Mouse (Mus musculus): ENCODE measurements around the gene Bcl2l13. TPM values are rescaled to one million over a fixed set of nuclear protein-coding genes. Genes with fewer than 3 reads are reported as not detected.

The Bcl2l13 gene
- total RNA-seq, 1 experiment = 19.5 TPM

GRCm38 (mm10) chr6:120871286-120871685 lies 35.3 kb downstream of the Bcl2l13 start:
- H3K27ac ChIP-seq (ENCODE audit: insufficient read depth, low read depth, low read length, poor library complexity, severe bottlenecking) = no peak overlapping the region
- no peak for DNase-seq (ENCODE audit: low read depth, low spot score)
- H3K9ac ChIP-seq (ENCODE audit: insufficient read depth, low read depth, low read length, poor library complexity, severe bottlenecking) = no peak overlapping the region
- no peaks in the 10 kb centered on the region for H3K9me3 ChIP-seq (ENCODE audit: control insufficient read depth, insufficient read depth, low read depth, low read length)
- TF ChIP-seq ZC3H11A (IDR thresholded peaks at IDR 0.05; ENCODE audit: borderline replicate concordance, low read depth, low read length) = no peak
- TF ChIP-seq CHD2 (IDR thresholded peaks at IDR 0.05; ENCODE audit: low read depth, low read length) = no peak
- TF ChIP-seq MAFK (IDR thresholded peaks at IDR 0.05; ENCODE audit: insufficient read depth, low read depth, low read length) = no peak
- TF ChIP-seq HCFC1 (IDR thresholded peaks at IDR 0.05; ENCODE audit: borderline replicate concordance, insufficient read depth, low read length) = no peak
- no peak for TF ChIP-seq ZNF384 (IDR thresholded peaks at IDR 0.05; ENCODE audit: low read depth, low read length)
- H3K4me3 ChIP-seq (ENCODE audit: insufficient read depth in 1 of 2, low read depth in 1 of 2, low read length in 2 of 2, poor library complexity in 1 of 2, severe bottlenecking in 1 of 2) = no peak overlapping the region
- no peaks in the 10 kb centered on the region for H3K36me3 ChIP-seq (ENCODE audit: control insufficient read depth, insufficient read depth, low read length, poor library complexity, severe bottlenecking)
- in situ Hi-C loops (cut with MboI; ENCODE audit: low sequenced_read_pairs in 2 of 2, unreplicated experiment in 2 of 2) = no loop called here
- H3K4me1 ChIP-seq (ENCODE audit: control insufficient read depth in 2 of 2, insufficient read depth in 2 of 2, low read length in 2 of 2, poor library complexity in 1 of 2) = no peaks in the 10 kb centered on the region

- no peaks in the 10 kb centered on the region for H3K4me1 ChIP-seq (ENCODE audit: control insufficient read depth in 2 of 2, insufficient read depth in 2 of 2, low read length in 2 of 2, poor library complexity in 1 of 2)
- H3K27ac ChIP-seq (ENCODE audit: insufficient read depth, low read depth, low read length, poor library complexity, severe bottlenecking) = no peak overlapping the region
- no peak for DNase-seq (ENCODE audit: low read depth, low spot score)
- no peaks in the 10 kb centered on the region for H3K9me3 ChIP-seq (ENCODE audit: control insufficient read depth, insufficient read depth, low read depth, low read length)
- TF ChIP-seq HCFC1 (IDR thresholded peaks at IDR 0.05; ENCODE audit: borderline replicate concordance, insufficient read depth, low read length) (no peak), CHD2 (IDR thresholded peaks at IDR 0.05; ENCODE audit: low read depth, low read length) (no peak)
- in situ Hi-C loops (cut with MboI; ENCODE audit: low sequenced_read_pairs in 2 of 2, unreplicated experiment in 2 of 2) = no loop called here
- H3K4me3 ChIP-seq (ENCODE audit: insufficient read depth in 1 of 2, low read depth in 1 of 2, low read length in 2 of 2, poor library complexity in 1 of 2, severe bottlenecking in 1 of 2) = no peak overlapping the region
- no peak overlapping the region for H3K9ac ChIP-seq (ENCODE audit: insufficient read depth, low read depth, low read length, poor library complexity, severe bottlenecking)
- no peaks in the 10 kb centered on the region for H3K36me3 ChIP-seq (ENCODE audit: control insufficient read depth, insufficient read depth, low read length, poor library complexity, severe bottlenecking)
Measured at GRCm38 (mm10) chr6:120873874-120874273, 37.9 kb downstream of the Bcl2l13 start.

- Histone ChIP-seq H3K4me1 (ENCODE audit: control insufficient read depth in 2 of 2, insufficient read depth in 2 of 2, low read length in 2 of 2, poor library complexity in 1 of 2) (no peaks in the 10 kb centered on the region), H3K27ac (ENCODE audit: insufficient read depth, low read depth, low read length, poor library complexity, severe bottlenecking) (no peak overlapping the region), H3K36me3 (ENCODE audit: control insufficient read depth, insufficient read depth, low read length, poor library complexity, severe bottlenecking) (peaks cover 2% of the 10 kb centered on the region; the same call in 1 of the 2 replicates), H3K9ac (ENCODE audit: insufficient read depth, low read depth, low read length, poor library complexity, severe bottlenecking) (no peak overlapping the region), H3K4me3 (ENCODE audit: insufficient read depth in 1 of 2, low read depth in 1 of 2, low read length in 2 of 2, poor library complexity in 1 of 2, severe bottlenecking in 1 of 2) (no peak overlapping the region), H3K9me3 (ENCODE audit: control insufficient read depth, insufficient read depth, low read depth, low read length) (no peaks in the 10 kb centered on the region)
- in situ Hi-C loops (cut with MboI; ENCODE audit: low sequenced_read_pairs in 2 of 2, unreplicated experiment in 2 of 2) = no loop called here
- DNase-seq (ENCODE audit: low read depth, low spot score) = no peak
- no peak for TF ChIP-seq ZC3H11A (IDR thresholded peaks at IDR 0.05; ENCODE audit: borderline replicate concordance, low read depth, low read length)
- TF ChIP-seq HCFC1 (IDR thresholded peaks at IDR 0.05; ENCODE audit: borderline replicate concordance, insufficient read depth, low read length) = no peak
- TF ChIP-seq CHD2 (IDR thresholded peaks at IDR 0.05; ENCODE audit: low read depth, low read length) = no peak
- TF ChIP-seq ZNF384 (IDR thresholded peaks at IDR 0.05; ENCODE audit: low read depth, low read length) = no peak
Measured at GRCm38 (mm10) chr6:120879046-120879445, 43.0 kb downstream of the Bcl2l13 start.

- Histone ChIP-seq H3K27ac (ENCODE audit: insufficient read depth, low read depth, low read length, poor library complexity, severe bottlenecking) (no peak overlapping the region), H3K9me3 (ENCODE audit: control insufficient read depth, insufficient read depth, low read depth, low read length) (no peaks in the 10 kb centered on the region), H3K4me3 (ENCODE audit: insufficient read depth in 1 of 2, low read depth in 1 of 2, low read length in 2 of 2, poor library complexity in 1 of 2, severe bottlenecking in 1 of 2) (no peak overlapping the region), H3K9ac (ENCODE audit: insufficient read depth, low read depth, low read length, poor library complexity, severe bottlenecking) (no peak overlapping the region), H3K4me1 (ENCODE audit: control insufficient read depth in 2 of 2, insufficient read depth in 2 of 2, low read length in 2 of 2, poor library complexity in 1 of 2) (peaks cover 0 to 2% of the 10 kb centered on the region in 2 experiments; a peak in 1 of 4 replicates), H3K36me3 (ENCODE audit: control insufficient read depth, insufficient read depth, low read length, poor library complexity, severe bottlenecking) (peaks cover 16% of the 10 kb centered on the region)
- TF ChIP-seq ZNF384 (IDR thresholded peaks at IDR 0.05; ENCODE audit: low read depth, low read length) = no peak
- no peak for TF ChIP-seq ZC3H11A (IDR thresholded peaks at IDR 0.05; ENCODE audit: borderline replicate concordance, low read depth, low read length)
- TF ChIP-seq MAFK (IDR thresholded peaks at IDR 0.05; ENCODE audit: insufficient read depth, low read depth, low read length) = no peak
- TF ChIP-seq HCFC1 (IDR thresholded peaks at IDR 0.05; ENCODE audit: borderline replicate concordance, insufficient read depth, low read length) = no peak
- TF ChIP-seq CHD2 (IDR thresholded peaks at IDR 0.05; ENCODE audit: low read depth, low read length) = no peak
- in situ Hi-C loops (cut with MboI; ENCODE audit: low sequenced_read_pairs in 2 of 2, unreplicated experiment in 2 of 2) = no loop called here
- no peak for DNase-seq (ENCODE audit: low read depth, low spot score)
Measured at GRCm38 (mm10) chr6:120884436-120884835, 48.4 kb downstream of the Bcl2l13 start.

- Histone ChIP-seq H3K27ac (ENCODE audit: insufficient read depth, low read depth, low read length, poor library complexity, severe bottlenecking) (no peak overlapping the region), H3K9me3 (ENCODE audit: control insufficient read depth, insufficient read depth, low read depth, low read length) (no peaks in the 10 kb centered on the region), H3K36me3 (ENCODE audit: control insufficient read depth, insufficient read depth, low read length, poor library complexity, severe bottlenecking) (peaks cover 28% of the 10 kb centered on the region), H3K9ac (ENCODE audit: insufficient read depth, low read depth, low read length, poor library complexity, severe bottlenecking) (no peak overlapping the region), H3K4me3 (ENCODE audit: insufficient read depth in 1 of 2, low read depth in 1 of 2, low read length in 2 of 2, poor library complexity in 1 of 2, severe bottlenecking in 1 of 2) (no peak overlapping the region), H3K4me1 (ENCODE audit: control insufficient read depth in 2 of 2, insufficient read depth in 2 of 2, low read length in 2 of 2, poor library complexity in 1 of 2) (peaks cover 0 to 2% of the 10 kb centered on the region in 2 experiments; a peak in 1 of 4 replicates)
- DNase-seq (ENCODE audit: low read depth, low spot score) = no peak
- in situ Hi-C loops (cut with MboI; ENCODE audit: low sequenced_read_pairs in 2 of 2, unreplicated experiment in 2 of 2) = no loop called here
- TF ChIP-seq ZNF384 (IDR thresholded peaks at IDR 0.05; ENCODE audit: low read depth, low read length) (no peak), CHD2 (IDR thresholded peaks at IDR 0.05; ENCODE audit: low read depth, low read length) (no peak), ZC3H11A (IDR thresholded peaks at IDR 0.05; ENCODE audit: borderline replicate concordance, low read depth, low read length) (no peak), HCFC1 (IDR thresholded peaks at IDR 0.05; ENCODE audit: borderline replicate concordance, insufficient read depth, low read length) (no peak), MAFK (IDR thresholded peaks at IDR 0.05; ENCODE audit: insufficient read depth, low read depth, low read length) (no peak)
Measured at GRCm38 (mm10) chr6:120886696-120887095, 50.7 kb downstream of the Bcl2l13 start.
